Mouse (Mus musculus) spleen, adult 18-20 months (tissue): ENCODE measurements around the gene Pex5l.

Experiments
- DNase-seq, 2 experiments: peaks; one replicate each; pipeline ENCODE4 v3.0.0; 2022; ENCODE audit warnings: mixed read lengths in 2 of 2

Pex5l gene

GRCm38 (mm10) chr3:33061428-33061827 is 81.6 kb downstream of the Pex5l start:
- no peak for DNase-seq

GRCm38 (mm10) chr3:33061016-33061415 is 82.0 kb downstream of the Pex5l start:
- DNase-seq: no peak

- no peak for DNase-seq
Observed at GRCm38 (mm10) chr3:33060343-33060937, 82.6 kb downstream of the Pex5l start.

- no peak for DNase-seq
Observed at GRCm38 (mm10) chr3:33048304-33048703, 94.7 kb downstream of the Pex5l start.

GRCm38 (mm10) chr3:33044799-33045106 is 98.3 kb downstream of the Pex5l start:
- no peak for DNase-seq

- DNase-seq: no peak
Observed at GRCm38 (mm10) chr3:33043896-33044798, 98.9 kb downstream of the Pex5l start.

- DNase-seq: no peak
Observed at GRCm38 (mm10) chr3:33024566-33024965, 118.5 kb downstream of the Pex5l start.

- DNase-seq: no peak
Observed at GRCm38 (mm10) chr3:33003901-33004300, 139.1 kb downstream of the Pex5l start.

- no peak for DNase-seq
Observed at GRCm38 (mm10) chr3:33001769-33002168, 141.3 kb downstream of the Pex5l start.

GRCm38 (mm10) chr3:33000383-33001015 is 142.5 kb downstream of the Pex5l start:
- no peak for DNase-seq

GRCm38 (mm10) chr3:32991713-32992575 is 151.1 kb downstream of the Pex5l start:
- no peak for DNase-seq

GRCm38 (mm10) chr3:32987806-32988205 is 155.2 kb downstream of the Pex5l start:
- no peak for DNase-seq

- no peak for DNase-seq
Observed at GRCm38 (mm10) chr3:32985141-32985540, 157.9 kb downstream of the Pex5l start.

GRCm38 (mm10) chr3:32979981-32980380 is 163.1 kb downstream of the Pex5l start:
- no peak for DNase-seq

GRCm38 (mm10) chr3:32979238-32979637 is 163.8 kb downstream of the Pex5l start:
- DNase-seq: no peak

GRCm38 (mm10) chr3:32970257-32970656 is 172.8 kb downstream of the Pex5l start:
- no peak for DNase-seq

GRCm38 (mm10) chr3:32968671-32969425 is 174.2 kb downstream of the Pex5l start:
- DNase-seq: no peak

GRCm38 (mm10) chr3:32965528-32965927 is 177.5 kb downstream of the Pex5l start:
- DNase-seq: no peak

- DNase-seq: no peak
Observed at GRCm38 (mm10) chr3:32961494-32961893, 181.6 kb downstream of the Pex5l start.

- no peak for DNase-seq
Observed at GRCm38 (mm10) chr3:32951382-32951781, 191.7 kb downstream of the Pex5l start.

- no peak for DNase-seq
Observed at GRCm38 (mm10) chr3:32947486-32947885, 195.6 kb downstream of the Pex5l start.
